Mouse (Mus musculus) forebrain, embryonic 15.5 days (tissue): ENCODE results near the gene Tnfrsf4. TPM values are rescaled to one million over a fixed set of nuclear protein-coding genes. Genes with fewer than 3 reads are reported as not detected.
A peak's percentile ranks its signal among the peaks of the same experiment; 100 is the strongest.

Experiments
- ATAC-seq: fragments of 200-750 bp; cut with Nextera tagmentation; replicated peaks from 2 replicates; pipeline ENCODE4 v1.8.0; 2017; ENCODE audit warnings: mild to moderate bottlenecking, moderate TSS enrichment, moderate library complexity
- H3K27ac ChIP-seq: fragments of 300-500 bp; sonication (generic); replicated peaks from 2 replicates; pipeline ENCODE4 v1.5.1; 2015; ENCODE audit warnings: mild to moderate bottlenecking, inconsistent platforms
- H3K27me3 ChIP-seq: fragments of 300-500 bp; sonication (generic); 2 replicates; pipeline ENCODE4 v1.6.1; 2015; ENCODE audit warnings: inconsistent platforms
- H3K36me3 ChIP-seq: fragments of 300-500 bp; sonication (generic); 2 replicates; pipeline ENCODE4 v1.6.1; 2015; ENCODE audit warnings: mild to moderate bottlenecking, inconsistent platforms
- H3K4me1 ChIP-seq: fragments of 300-500 bp; sonication (generic); 2 replicates; pipeline ENCODE4 v1.6.1; 2015; ENCODE audit warnings: inconsistent platforms
- H3K4me2 ChIP-seq: fragments of 300-500 bp; sonication (generic); replicated peaks from 2 replicates; pipeline ENCODE4 v1.6.1; 2015; ENCODE audit warnings: mild to moderate bottlenecking, inconsistent platforms
- H3K4me3 ChIP-seq: fragments of 300-500 bp; sonication (generic); 2 replicates; pipeline ENCODE4 v1.5.1; 2015; ENCODE audit warnings: mild to moderate bottlenecking, inconsistent platforms
- H3K9ac ChIP-seq: fragments of 300-500 bp; sonication (generic); replicated peaks from 2 replicates; pipeline ENCODE4 v1.6.1; 2015; ENCODE audit warnings: mild to moderate bottlenecking, inconsistent platforms
- H3K9me3 ChIP-seq: fragments of 300-500 bp; sonication (generic); 2 replicates; pipeline ENCODE4 v1.6.1; 2016; ENCODE audit warnings: inconsistent platforms
- WGBS: fragments of 180-500 bp; shearing (Covaris S2); methylation state at CpG from one replicate; pipeline ENCODE4 v1.1.7; 2015; ENCODE audit warnings: mixed read lengths; 5-methylcytosine and 5-hydroxymethylcytosine counted together
- polyA plus RNA-seq: library from polyadenylated mRNA; unstranded; fragments of >200 nt; fragmentation: Nextera tagmentation; extraction: Ambion mirVana; gene quantifications from 2 replicates; pipeline ENCODE4 v1.2.1, GENCODE M21; 2015

Gene Tnfrsf4
- 0.83 and 0.95 TPM in 2 replicates for polyA plus RNA-seq

GRCm38 (mm10) chr4:156013637-156014036 is at the start of gene Tnfrsf4:
Gene Tnfrsf4 (plus strand): TSS chr4:156013843.
- Histone ChIP-seq H3K27ac (no peak within 1 kb of the TSS), H3K9ac (no peak within 1 kb of the TSS), H3K9me3 (no peaks in the 10 kb centered on the region), H3K4me1 (no peaks in the 10 kb centered on the region), H3K36me3 (peaks cover 43% of the 10 kb centered on the region), H3K4me3 (no peak within 1 kb of the TSS), H3K4me2 (no peak within 1 kb of the TSS), H3K27me3 (no peaks in the 10 kb centered on the region)
- no peak for ATAC-seq
- WGBS: 90% methylated on average over 8 of the region's 8 CpGs

- Histone ChIP-seq H3K9ac (no peak overlapping the region), H3K36me3 (peaks cover 20% of the 10 kb centered on the region), H3K4me1 (peaks cover 13% of the 10 kb centered on the region), H3K4me3 (no peak overlapping the region), H3K27me3 (no peaks in the 10 kb centered on the region), H3K9me3 (no peaks in the 10 kb centered on the region), H3K4me2 (no peak overlapping the region), H3K27ac (no peak overlapping the region)
- no peak for ATAC-seq
- WGBS: 91% methylated on average over 11 of the region's 11 CpGs
These were observed 49.2 kb upstream of the Tnfrsf4 start for GRCm38 (mm10) chr4:155964396-155964795.

- H3K4me2 ChIP-seq: no peak overlapping the region
- 88% methylated on average over 13 of the region's 13 CpGs for WGBS
- H3K9me3 ChIP-seq: no peaks in the 10 kb centered on the region
These were observed 44.5 kb upstream of the Tnfrsf4 start for GRCm38 (mm10) chr4:155969043-155969653.

GRCm38 (mm10) chr4:155970286-155970685 is 43.4 kb upstream of the Tnfrsf4 start:
- no peak overlapping the region for H3K27ac ChIP-seq
- no peak for ATAC-seq
- H3K4me1 ChIP-seq: no peaks in the 10 kb centered on the region
- no peaks in the 10 kb centered on the region for H3K9me3 ChIP-seq
- no peak overlapping the region for H3K9ac ChIP-seq
- H3K4me3 ChIP-seq: no peak overlapping the region
- WGBS: 77% methylated on average over 5 of the region's 5 CpGs
- peaks cover 6% of the 10 kb centered on the region; the same call in 1 of the 2 replicates for H3K36me3 ChIP-seq
- H3K27me3 ChIP-seq: no peaks in the 10 kb centered on the region
- no peak overlapping the region for H3K4me2 ChIP-seq

More at GRCm38 (mm10) chr4:155969043-155969653, 44.5 kb upstream of the Tnfrsf4 start:
- H3K4me1 ChIP-seq: no peaks in the 10 kb centered on the region
- peaks cover 11% of the 10 kb centered on the region for H3K36me3 ChIP-seq
- H3K9ac ChIP-seq: no peak overlapping the region
- H3K27ac ChIP-seq: no peak overlapping the region
- no peaks in the 10 kb centered on the region for H3K27me3 ChIP-seq
- no peak for ATAC-seq
- no peak overlapping the region for H3K4me3 ChIP-seq

- H3K27me3 ChIP-seq: no peaks in the 10 kb centered on the region
- no peak overlapping the region for H3K4me2 ChIP-seq
- WGBS: 47% methylated on average over 6 of the region's 6 CpGs
- no peaks in the 10 kb centered on the region for H3K36me3 ChIP-seq
- H3K9me3 ChIP-seq: no peaks in the 10 kb centered on the region
- H3K9ac ChIP-seq: no peak overlapping the region
- no peak for ATAC-seq
- no peak overlapping the region for H3K4me3 ChIP-seq
- H3K27ac ChIP-seq: no peak overlapping the region
- H3K4me1 ChIP-seq: no peaks in the 10 kb centered on the region
These were observed 41.0 kb upstream of the Tnfrsf4 start for GRCm38 (mm10) chr4:155972651-155973050.

GRCm38 (mm10) chr4:155973239-155973638 is 40.4 kb upstream of the Tnfrsf4 start:
- ATAC-seq: no peak
- Histone ChIP-seq H3K4me1 (no peaks in the 10 kb centered on the region), H3K36me3 (no peaks in the 10 kb centered on the region), H3K27me3 (no peaks in the 10 kb centered on the region), H3K9ac (no peak overlapping the region), H3K4me2 (no peak overlapping the region), H3K9me3 (no peaks in the 10 kb centered on the region), H3K27ac (no peak overlapping the region), H3K4me3 (no peak overlapping the region)
- 91% methylated on average over 2 of the region's 2 CpGs for WGBS

- no peak overlapping the region for H3K9ac ChIP-seq
- WGBS: 77% methylated on average over 12 of the region's 12 CpGs
These were observed 32.1 kb upstream of the Tnfrsf4 start for GRCm38 (mm10) chr4:155981436-155982082.

GRCm38 (mm10) chr4:155983788-155984187 is 29.9 kb upstream of the Tnfrsf4 start:
- Histone ChIP-seq H3K27me3 (no peaks in the 10 kb centered on the region), H3K9ac (no peak overlapping the region), H3K4me2 (no peak overlapping the region), H3K4me1 (no peaks in the 10 kb centered on the region), H3K27ac (no peak overlapping the region), H3K36me3 (no peaks in the 10 kb centered on the region), H3K4me3 (no peak overlapping the region), H3K9me3 (no peaks in the 10 kb centered on the region)
- 20% methylated on average over 2 of the region's 2 CpGs for WGBS
- ATAC-seq: no peak

More at GRCm38 (mm10) chr4:155981436-155982082, 32.1 kb upstream of the Tnfrsf4 start:
- Histone ChIP-seq H3K9me3 (no peaks in the 10 kb centered on the region), H3K27me3 (no peaks in the 10 kb centered on the region), H3K27ac (no peak overlapping the region), H3K4me2 (no peak overlapping the region), H3K4me3 (no peak overlapping the region), H3K36me3 (no peaks in the 10 kb centered on the region), H3K4me1 (no peaks in the 10 kb centered on the region)
- ATAC-seq: no peak

- Histone ChIP-seq H3K9ac (peak overlapping the region; percentile 80), H3K36me3 (0 out of 2 replicates have a peak, but pooled peaks cover 7% of the 10 kb centered on the region), H3K9me3 (no peaks in the 10 kb centered on the region), H3K4me1 (peaks cover 30% of the 10 kb centered on the region), H3K4me3 (peak overlapping the region; percentile 97), H3K27me3 (no peaks in the 10 kb centered on the region), H3K4me2 (peak overlapping the region; percentile 100), H3K27ac (peak overlapping the region; percentile 98)
- 88% methylated on average over 22 of the region's 22 CpGs for WGBS
- ATAC-seq: no peak
These were observed 22.3 kb upstream of the Tnfrsf4 start for GRCm38 (mm10) chr4:155991211-155991907.

- no peaks in the 10 kb centered on the region for H3K27me3 ChIP-seq
- peak overlapping the region; percentile 80 for H3K9ac ChIP-seq
- peak overlapping the region; percentile 98 for H3K27ac ChIP-seq
- H3K4me1 ChIP-seq: peaks cover 30% of the 10 kb centered on the region
- peak overlapping the region; percentile 97 for H3K4me3 ChIP-seq
- H3K9me3 ChIP-seq: no peaks in the 10 kb centered on the region
- no peak; the same call in 1 of the 2 replicates for ATAC-seq
- peaks cover 7% of the 10 kb centered on the region; the same call in 1 of the 2 replicates for H3K36me3 ChIP-seq
- 27% methylated on average over 37 of the region's 37 CpGs for WGBS
- peak overlapping the region; percentile 100 for H3K4me2 ChIP-seq
These were observed 21.8 kb upstream of the Tnfrsf4 start for GRCm38 (mm10) chr4:155991908-155992230.

GRCm38 (mm10) chr4:155992241-155992905 is 21.3 kb upstream of the Tnfrsf4 start, which contains the start of the genes B3galt6 and Sdf4:
Gene B3galt6 (minus strand): TSS chr4:155992649.
Gene Sdf4 (plus strand): TSS chr4:155992872.
- Histone ChIP-seq H3K27me3 (no peaks in the 10 kb centered on the region), H3K9ac (peak within 1 kb of the TSS; percentile 88), H3K4me3 (peak within 1 kb of the TSS; percentile 97), H3K27ac (peak within 1 kb of the TSS; percentile 98), H3K36me3 (peaks cover 12% of the 10 kb centered on the region), H3K9me3 (no peaks in the 10 kb centered on the region), H3K4me2 (peak within 1 kb of the TSS; percentile 100), H3K4me1 (peaks cover 30% of the 10 kb centered on the region)
- under 1% methylated on average over 99 of the region's 99 CpGs for WGBS
- ATAC-seq: peak; percentile 89
